Mouse (Mus musculus): ENCODE data around the gene Eif2b1.

Eif2b1 gene

DNA sequence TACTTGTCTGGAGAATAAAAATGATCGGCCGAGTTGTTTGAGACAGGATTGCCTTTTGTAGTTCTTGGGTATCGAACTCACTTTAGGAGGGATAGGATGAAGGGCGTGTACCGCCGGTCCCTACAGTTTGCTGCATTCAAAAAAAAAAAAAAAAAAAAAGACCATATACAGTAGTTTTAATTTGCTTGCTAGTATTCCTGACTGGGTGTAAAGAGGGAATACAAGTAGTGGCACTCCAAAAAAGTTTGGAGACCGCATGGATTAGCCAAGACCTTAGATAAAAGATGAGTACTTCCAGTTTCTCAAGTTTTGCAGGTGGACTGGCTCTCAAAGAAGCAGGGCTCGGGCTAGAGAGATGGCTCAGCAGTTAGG, 37.3 kb downstream of the Eif2b1 start:
- DNase-seq: no peak

DNA sequence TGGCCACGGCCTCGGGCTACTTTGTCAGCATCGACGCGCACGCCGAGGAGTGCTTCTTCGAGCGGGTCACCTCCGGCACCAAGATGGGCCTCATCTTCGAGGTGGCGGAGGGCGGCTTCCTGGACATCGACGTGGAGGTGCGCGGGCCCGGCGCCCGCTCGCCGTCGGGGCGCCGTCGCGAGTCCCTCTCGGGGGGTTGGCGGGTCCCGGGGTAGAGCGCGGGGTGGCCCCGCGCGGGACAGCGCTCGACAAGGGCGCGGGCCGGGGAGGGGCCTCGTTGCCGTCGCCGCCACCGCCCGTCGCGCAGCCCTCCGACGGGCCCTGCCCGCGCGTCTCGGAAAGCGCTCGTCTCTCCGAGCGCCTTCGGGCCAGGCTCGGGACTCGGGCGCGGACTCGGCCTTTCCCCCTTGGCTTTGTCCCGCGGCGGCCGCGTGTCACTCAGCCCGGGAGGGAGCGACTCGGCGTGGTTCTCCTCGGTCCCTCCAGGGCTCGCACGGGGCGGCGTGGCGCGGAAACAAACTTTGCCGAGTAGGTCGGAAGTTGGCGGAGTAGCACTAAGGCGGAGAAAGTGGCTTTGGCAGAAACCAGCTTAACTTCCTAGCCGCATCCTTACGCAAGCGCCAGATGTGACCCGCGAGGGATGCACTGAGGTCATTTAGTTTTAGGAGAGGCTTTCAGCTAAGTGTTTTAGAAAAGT, 37.9 kb downstream of the Eif2b1 start:
- DNase-seq: peak; percentile 73 to 75

DNA sequence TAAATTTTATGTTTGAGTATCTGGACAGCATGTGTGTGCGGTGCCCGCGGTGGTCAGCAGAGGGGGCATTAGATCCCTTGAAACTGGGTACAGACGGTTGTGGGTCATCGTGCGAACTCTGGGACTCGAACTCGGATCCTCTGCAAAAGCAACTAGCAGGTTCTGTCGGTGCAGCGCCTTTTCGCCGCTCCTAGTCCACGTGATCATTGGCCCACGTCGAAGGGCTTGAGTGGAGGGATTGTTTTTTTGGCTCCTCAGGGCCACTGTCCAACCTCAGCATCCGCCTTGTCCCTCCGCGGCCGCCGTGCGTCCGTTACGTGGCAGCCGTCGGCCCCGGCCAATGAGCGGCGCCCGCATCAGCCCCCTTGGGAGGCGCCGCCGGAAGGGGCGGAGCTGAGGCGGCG, 38.5 kb downstream of the Eif2b1 start, which contains the start of gene Tmed2:
Gene Tmed2, plus strand, starts transcription at position 313 of the 404 bp plus-strand sequence.
- DNase-seq: peak; percentile 97

DNA sequence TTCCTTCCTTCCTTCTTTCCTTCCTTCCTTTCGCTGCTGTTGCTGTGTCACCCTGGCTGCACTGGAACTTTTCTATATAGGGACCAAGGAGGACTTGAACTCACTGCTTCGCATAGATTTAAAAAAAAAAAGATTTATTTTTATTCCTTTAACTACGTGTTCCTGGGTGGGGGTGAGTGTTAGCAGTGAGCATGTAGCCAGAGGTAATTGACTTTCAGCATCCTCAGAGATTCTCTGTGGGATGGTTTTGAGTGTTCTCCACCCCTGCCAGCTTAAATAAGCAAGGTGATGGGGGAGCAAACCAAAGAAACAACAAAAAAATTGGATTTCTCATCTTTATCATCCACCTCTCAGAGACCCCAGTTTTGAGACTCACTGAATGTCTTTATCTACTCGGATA, 39.0 kb downstream of the Eif2b1 start:
- DNase-seq: no peak

DNA sequence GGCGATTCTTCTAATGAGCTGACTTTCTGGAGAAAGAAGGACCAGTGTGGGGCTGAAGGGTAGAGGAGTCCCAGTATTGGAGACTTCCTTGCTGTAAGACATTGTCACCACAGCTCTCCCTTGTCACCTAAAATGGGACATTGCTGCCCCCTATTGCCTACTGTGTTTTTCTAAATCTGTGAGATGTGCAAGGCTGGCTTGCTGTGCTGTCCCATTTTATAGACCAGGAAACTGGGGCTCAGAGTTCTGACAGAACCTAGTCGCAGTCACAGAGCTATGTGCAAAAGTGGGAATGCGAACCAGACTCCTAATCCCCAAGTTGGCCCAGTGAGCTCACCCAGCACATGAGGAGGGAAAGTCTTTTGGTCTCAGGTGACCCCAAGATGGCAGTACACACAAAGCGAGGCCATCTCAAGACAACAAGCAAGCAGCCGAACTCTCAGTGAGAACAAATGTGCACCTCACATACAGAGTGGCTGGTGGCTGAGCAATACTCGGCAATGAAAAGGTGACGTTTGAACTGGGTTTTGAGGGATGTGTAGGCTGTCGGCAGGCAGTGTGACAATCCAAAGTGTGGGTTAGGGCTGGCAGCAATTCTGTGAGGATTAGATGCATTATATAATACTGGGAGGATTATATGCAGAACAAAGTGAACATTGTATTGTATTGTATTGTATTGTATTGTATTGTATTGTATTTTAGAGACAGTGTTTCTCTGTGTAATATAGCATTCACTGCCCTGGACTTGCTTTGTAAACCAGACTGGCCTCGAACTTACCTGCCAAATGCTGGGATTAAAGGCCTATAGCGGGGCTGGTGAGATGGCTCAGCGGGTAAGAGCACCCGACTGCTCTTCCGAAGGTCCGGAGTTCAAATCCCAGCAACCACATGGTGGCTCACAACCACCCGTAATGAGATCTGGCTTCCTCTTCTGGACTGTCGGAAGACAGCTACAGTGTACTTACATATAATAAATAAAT, 39.8 kb downstream of the Eif2b1 start:
- DNase-seq: peak; percentile 70 to 71

DNA sequence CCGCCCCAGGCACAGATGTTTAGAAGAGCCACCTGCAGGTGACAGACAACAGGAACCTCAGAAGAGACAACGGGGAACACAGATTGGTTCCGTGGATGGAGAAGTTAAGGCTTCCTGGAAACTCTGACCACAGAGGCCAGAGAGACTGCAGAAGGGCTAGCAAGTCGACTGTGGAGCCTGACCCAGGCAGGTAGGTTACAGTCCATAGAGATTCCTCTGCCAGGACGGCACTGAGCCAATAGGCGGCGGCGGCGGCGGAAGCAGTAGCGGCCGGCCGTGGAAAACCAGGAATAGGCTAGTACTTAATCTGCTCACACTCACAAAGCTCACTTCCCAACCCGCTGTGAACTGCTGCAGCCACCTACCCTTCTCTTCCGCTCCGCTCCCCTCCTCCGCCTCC, 42.2 kb downstream of the Eif2b1 start:
- peak; percentile 78 to 83 for DNase-seq

DNA sequence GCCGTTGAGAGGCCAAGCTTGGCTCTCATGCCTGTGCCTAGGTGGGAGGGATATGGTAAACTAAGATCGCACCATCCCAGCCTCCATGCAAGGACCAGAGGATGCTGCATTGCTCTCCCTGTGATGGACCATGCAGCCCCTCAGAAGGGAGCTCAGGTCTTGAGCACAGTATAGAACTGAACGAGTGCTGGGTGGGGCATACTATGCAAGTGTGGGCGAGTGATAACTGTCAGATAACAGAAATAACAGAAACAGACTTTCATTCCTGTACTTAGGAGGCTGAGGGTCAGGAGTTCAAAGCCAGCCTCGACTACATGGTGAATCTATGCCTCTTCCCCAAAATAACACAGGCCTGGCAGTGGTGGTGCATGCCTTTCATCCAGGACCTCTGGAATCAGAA, 43.9 kb downstream of the Eif2b1 start:
- no peak for DNase-seq

DNA sequence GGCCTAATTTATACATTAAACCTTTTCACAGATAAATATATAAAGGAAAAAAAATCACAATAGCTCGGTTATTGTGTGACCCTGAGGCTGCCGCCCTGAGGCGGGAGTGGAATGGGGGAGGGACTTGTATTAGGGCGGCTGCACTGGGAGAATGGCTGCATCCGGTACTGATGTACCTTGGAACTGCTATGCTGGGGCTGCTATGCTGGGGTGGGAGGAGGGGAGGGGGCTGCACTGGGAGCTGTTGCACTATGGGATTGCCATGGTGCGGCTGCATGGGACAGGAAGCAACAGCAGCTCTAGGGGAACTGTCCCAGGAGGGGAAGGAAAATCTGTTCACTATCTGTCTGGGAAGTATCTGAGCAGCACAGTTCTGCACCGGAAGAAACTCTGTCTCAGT, 46.5 kb downstream of the Eif2b1 start:
- DNase-seq: no peak

DNA sequence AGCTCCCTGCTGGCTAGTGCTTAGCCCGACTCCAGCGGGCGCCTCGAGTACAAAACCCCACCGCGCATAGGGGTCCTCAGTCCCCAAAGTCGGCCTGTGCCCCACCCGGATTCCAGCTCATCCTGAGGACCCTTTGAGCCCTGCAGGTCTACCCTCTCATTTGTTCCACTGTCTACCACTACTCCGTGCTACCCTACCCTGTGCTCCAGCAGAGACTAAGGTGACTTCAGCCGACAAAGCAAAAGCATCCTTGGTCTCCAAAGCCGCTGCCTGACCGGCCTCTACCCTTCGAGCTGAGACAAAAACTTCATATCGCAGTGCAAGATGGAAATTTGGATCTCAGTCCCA, 47.4 kb downstream of the Eif2b1 start:
- no peak for DNase-seq

DNA sequence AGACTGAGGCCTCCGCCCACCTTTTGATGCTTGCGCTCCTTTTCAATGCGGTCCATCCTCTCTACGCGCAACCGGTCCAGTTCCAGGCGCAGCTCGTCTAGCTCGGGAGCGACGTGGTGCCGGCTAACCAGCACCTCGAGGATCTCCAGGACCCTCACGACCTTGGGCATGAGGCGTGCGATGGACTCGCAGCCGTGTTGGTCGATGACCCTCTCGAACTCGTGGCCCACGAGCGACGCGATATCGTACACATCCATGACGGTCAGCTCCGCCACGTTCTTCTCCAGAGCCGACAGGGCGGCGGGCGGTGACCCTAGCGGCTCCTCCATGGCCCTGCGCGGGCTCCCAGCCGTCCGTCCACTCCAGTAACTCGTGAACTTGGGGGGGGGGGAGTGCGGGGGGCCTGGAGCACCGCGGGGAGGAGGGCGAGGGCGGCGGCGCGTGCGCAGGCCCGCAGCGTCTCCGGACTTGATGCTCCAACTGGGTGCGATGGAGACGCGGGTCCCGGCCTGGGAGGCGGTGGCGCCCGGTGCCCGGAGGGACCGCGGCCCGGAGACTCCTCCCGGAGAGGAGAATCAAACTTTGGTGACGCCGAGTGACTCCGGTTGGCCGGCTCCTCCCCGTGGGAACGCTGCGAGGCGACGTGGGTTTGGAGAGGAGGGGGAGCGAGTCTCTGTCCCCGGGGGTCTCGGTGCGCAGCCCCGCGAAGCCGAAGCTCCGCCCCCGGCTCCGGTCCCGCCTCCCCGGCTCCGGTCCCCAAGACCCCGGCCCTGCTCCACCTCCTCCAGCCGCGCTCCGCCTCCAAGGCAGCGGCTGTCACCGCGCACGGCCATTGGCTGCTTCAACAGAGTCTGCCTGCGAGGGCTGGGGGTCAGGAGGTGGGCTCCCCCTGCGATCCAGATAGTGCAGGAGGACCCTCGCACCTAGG, 48.0 kb downstream of the Eif2b1 start, which contains the start of gene Rilpl1:
Gene Rilpl1, minus strand, starts transcription at position 737 of the 928 bp plus-strand sequence.
- DNase-seq: peak; percentile 72 to 77

DNA sequence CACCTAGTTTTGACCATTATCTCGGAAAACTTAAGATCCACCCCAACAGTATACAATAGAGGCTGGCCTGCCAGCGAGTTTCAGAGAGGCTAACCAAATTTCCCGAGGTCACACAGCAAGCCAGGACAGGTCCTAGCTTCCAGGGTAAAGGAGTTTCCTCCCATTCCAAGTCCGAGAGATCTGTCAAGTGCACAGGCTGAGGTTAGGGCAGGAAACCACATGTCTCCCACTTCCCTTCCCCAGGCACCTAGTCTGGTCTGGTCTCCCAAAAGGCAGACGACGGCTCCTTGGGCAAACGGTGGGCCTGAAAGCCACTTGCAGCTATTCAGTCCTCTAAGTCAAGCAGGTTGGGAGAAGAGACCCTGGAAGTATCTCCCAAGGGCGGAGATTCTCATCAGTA, 49.2 kb downstream of the Eif2b1 start:
- DNase-seq: peak in 1 of 2 experiments; percentile 32

DNA sequence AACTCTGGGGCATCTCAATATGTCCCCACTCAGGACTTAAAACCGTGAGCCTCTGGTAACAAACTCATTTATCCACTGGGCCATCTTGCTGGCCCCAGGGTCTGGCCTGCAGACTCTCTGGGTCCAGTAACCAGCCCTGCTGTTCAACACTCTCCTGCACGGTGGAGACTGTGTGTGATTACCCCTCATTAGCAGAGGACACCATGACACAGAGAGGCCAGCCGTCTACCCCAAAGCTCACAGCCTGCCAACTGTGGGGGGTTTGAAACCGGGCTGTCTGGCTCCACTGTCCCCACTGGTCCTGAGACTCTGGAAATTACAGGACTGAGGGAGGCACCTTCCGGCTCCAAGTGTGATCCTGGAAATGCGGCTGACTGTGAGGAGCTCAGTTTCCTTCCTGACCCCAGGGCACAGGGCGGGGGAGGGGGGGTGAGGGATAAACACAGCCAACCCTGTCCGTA, 49.7 kb downstream of the Eif2b1 start:
- DNase-seq: peak in 1 of 2 experiments; percentile 39

DNA sequence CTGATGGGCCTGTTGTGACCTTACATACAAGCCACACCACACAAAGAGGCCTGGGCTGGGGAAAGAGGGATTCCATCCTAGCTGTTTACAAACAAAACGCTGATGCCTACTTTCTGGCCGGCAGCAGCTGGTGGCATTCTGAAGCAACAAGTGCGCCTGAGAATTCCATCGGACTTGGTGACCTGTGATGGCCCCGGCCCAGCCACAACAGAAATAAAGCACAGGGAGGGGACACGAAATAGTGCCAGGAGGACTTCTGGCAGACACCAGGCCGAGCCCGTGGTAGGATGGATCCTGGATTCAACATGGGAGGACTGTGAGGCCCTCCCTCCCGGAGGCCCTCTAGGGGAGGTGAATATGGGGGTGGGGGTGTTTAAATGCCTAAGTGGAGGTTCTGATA, 50.1 kb downstream of the Eif2b1 start:
- no peak for DNase-seq

DNA sequence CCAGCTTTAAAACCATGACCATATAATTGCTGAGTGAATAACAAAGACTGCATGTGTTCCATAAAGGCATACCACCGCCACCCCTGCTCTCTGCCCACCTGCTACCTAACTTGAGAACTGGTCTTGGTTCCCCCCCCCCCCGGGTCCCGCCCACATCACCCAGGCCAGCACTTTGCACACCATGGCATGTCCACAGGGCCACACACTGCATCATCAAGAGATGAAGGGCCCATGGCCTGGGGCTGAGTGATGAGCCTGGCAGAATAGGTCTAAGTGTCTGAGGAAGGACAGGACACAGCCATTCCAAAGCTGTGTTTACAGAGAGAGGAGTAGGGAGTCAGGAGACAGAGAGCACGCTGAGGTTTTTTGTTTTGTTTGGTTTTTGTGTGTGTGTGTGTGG, 50.6 kb downstream of the Eif2b1 start:
- DNase-seq: no peak

DNA sequence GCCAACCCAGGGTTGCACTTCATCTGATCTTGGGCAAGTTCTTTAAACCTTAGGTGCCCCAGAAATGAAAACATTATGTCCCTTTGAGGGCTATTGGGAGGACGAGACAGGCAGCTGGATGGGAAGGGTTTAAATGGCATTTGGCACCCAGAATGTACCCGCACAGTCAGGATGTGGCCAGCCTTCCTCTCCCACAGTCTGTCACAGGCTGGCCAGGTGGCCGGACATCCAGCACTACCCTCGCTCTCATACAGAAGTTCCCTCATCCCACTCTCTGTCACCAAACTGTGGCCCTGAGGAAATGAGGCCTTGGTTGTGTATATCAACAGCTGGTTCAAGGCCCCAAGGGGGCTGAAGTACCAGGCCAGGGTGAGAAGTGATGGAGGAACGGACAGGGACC, 54.0 kb downstream of the Eif2b1 start:
- no peak for DNase-seq

DNA sequence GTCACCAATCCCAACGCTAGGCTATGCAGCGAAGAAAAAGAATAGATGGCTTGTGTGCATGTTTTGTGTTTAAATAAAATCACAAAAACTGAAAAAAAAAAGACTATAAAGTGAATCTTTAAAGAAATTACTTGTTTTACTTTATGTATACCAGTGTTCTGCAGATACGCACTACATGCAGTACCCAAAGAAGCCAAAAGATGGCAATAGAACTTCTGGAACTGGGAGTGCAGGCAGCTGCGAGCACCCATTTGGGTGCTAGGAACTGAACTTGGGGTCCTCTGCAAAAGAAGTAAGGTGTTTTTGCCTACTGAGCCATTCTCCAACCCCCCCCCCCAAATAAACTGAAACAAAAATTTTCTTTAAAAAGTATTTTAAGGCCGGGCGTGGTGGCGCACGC, 55.9 kb downstream of the Eif2b1 start:
- DNase-seq: no peak

DNA sequence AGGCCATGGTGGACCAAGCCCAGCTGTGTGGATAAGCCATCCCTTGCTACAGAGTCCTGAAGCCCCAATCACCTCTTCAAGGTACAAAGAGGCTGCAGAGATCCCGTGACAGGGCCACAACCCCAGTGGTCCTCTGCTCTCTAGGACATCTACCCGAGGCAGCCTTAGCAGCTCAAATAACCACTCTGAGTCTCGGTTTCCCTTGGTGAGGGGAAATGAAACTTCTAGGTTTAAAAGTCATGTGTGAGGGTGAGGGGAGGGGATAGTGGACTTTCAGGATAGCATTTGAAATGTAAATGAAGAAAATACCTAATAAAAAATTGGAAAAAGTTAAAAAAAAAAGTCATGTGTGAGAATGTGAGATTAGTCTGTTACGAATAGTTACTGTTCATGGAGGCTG, 57.3 kb downstream of the Eif2b1 start:
- DNase-seq: no peak
